Mouse (Mus musculus): ENCODE results near the gene Serping1. TPM values are rescaled to one million over a fixed set of nuclear protein-coding genes. Genes with fewer than 3 reads are reported as not detected.

Serping1 gene
- polyA plus RNA-seq, 1 experiment: 135 TPM

DNA sequence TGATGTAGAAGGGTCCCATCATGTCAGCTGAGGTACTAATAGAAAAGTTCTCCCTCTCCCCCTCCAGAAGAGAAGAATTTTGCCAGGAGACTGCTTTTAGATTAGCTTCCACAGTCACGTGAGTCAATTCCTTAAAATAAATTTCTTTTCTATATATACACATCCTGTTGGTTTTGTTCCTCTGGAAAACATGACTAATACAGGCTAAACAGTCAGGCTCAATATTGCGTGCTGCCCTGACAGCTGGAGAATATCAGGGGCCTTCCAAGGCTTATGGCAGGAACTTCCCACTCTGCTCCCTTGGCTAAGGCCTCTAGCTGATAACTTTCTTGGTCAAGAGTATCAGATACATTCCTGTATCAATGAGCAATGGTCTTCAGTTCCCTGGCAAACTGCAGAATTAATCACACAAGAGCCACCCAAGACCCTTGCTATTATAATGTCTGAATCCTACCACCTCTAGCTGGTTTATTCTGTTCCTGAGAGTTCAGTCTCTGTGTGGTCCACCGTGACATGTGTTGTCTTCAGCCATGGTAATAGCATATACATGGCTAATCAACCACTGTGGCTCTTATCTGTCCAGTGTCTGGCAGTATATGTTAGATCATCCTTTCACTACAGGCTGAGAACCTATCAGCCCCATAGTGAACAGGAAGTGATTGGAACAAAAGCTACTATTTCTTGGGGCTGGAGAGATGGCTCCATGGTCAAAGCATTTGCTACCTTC, 8.8 kb upstream of the Serping1 start:
- Histone ChIP-seq H3K27me3 (ENCODE audit: control insufficient read depth, insufficient read depth, low read length) (no peaks in the 10 kb centered on the region), H3K36me3 (ENCODE audit: control insufficient read depth, insufficient read depth, low read length) (no peaks in the 10 kb centered on the region), H3K4me3 (ENCODE audit: extremely low read depth, insufficient read depth, insufficient read length) (no peak overlapping the region), H3K27ac (ENCODE audit: insufficient read depth, low read length) (no peak overlapping the region), H3K4me1 (ENCODE audit: control insufficient read depth, insufficient read depth, insufficient read length) (no peaks in the 10 kb centered on the region)
- no peak for DNase-seq (ENCODE audit: low read depth in 1 of 2, low spot score in 2 of 2)
- 72% methylated on average over 3 of the region's 3 CpGs for WGBS
- TF ChIP-seq CTCF (IDR thresholded peaks at IDR 0.05; ENCODE audit: extremely low read depth, insufficient read depth, insufficient read length, insufficient replicate concordance) (no peak), POLR2A (IDR thresholded peaks at IDR 0.05; ENCODE audit: low read depth, low read length) (no peak)

DNA sequence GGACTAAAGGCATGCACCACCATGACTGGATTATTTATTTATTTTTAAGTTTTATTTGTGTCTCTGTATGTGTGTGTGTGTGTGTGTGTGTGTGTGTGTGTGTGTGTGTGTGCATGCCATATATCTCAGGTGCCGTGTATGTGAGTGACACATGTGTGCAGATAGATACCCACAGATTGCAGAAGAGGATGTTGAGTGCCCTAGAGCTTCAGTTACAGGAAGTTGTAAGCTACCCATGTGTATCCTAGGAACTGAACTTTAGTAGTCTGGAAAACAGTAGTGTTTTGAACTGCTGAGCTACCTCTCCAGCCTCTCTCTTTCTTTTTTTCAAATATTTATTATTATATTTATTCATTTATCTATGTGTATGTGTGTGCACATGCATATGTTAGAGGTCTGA, 8.1 kb upstream of the Serping1 start:
- Histone ChIP-seq H3K27me3 (ENCODE audit: control insufficient read depth, insufficient read depth, low read length) (no peaks in the 10 kb centered on the region), H3K4me1 (ENCODE audit: control insufficient read depth, insufficient read depth, insufficient read length) (no peaks in the 10 kb centered on the region), H3K4me3 (ENCODE audit: extremely low read depth, insufficient read depth, insufficient read length) (no peak overlapping the region), H3K36me3 (ENCODE audit: control insufficient read depth, insufficient read depth, low read length) (no peaks in the 10 kb centered on the region), H3K27ac (ENCODE audit: insufficient read depth, low read length) (no peak overlapping the region)
- TF ChIP-seq POLR2A (IDR thresholded peaks at IDR 0.05; ENCODE audit: low read depth, low read length): no peak
- no peak for TF ChIP-seq CTCF (IDR thresholded peaks at IDR 0.05; ENCODE audit: extremely low read depth, insufficient read depth, insufficient read length, insufficient replicate concordance)
- no peak for DNase-seq (ENCODE audit: low read depth in 1 of 2, low spot score in 2 of 2)
- WGBS: 5% methylated on average over 1 of the region's 1 CpGs

DNA sequence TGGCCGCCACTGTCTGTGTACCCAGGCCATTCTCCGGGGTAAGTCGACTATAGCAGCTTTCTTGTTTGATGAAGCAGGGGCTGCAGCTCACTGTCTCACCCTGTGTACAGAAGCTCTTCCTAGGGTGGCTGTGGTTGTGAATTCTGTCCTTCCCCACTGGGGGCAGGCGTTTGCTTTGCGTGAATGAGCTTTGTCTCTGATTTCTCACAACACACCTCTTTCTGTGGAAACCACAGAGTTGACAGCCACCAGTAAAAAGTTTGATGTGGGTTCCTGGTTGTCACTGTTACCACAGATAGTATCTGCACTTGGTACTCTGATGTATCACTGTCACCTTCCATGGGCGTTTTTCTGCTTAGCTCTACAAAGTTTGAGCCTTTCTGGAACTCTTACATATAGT, 4.0 kb upstream of the Serping1 start:
- 25% methylated on average over 6 of the region's 6 CpGs for WGBS
- TF ChIP-seq POLR2A (IDR thresholded peaks at IDR 0.05; ENCODE audit: low read depth, low read length) (no peak), CTCF (IDR thresholded peaks at IDR 0.05; ENCODE audit: extremely low read depth, insufficient read depth, insufficient read length, insufficient replicate concordance) (peak; percentile 6; the same call in 1 of the 2 replicates)
- DNase-seq (ENCODE audit: low read depth in 1 of 2, low spot score in 2 of 2): peak; percentile 11 to 57

DNA sequence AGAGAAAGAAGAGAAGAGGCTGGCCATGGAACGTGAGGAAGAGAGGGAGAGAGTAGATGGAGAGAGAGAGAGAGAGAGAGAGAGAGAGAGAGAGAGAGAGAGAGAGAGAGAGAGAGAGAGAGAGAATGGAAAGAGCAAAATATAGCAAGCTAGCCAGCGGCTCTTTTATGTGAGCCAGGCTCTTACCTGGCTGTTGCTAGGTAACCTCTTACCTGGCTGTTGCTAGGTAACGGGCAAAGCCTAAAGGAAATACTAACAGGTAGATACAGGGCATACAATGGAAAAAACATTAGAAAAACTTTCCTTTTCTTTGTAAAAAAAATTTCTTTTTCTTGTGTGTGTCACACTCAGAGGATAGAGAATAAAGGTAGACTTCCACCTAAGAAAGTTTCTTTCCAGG, 2.5 kb upstream of the Serping1 start:
- no peak for DNase-seq (ENCODE audit: low read depth in 1 of 2, low spot score in 2 of 2)

More for the DNA sequence above, 4.0 kb upstream of the Serping1 start:
- Histone ChIP-seq H3K4me1 (ENCODE audit: control insufficient read depth, insufficient read depth, insufficient read length) (no peaks in the 10 kb centered on the region), H3K27me3 (ENCODE audit: control insufficient read depth, insufficient read depth, low read length) (no peaks in the 10 kb centered on the region), H3K4me3 (ENCODE audit: extremely low read depth, insufficient read depth, insufficient read length) (no peak overlapping the region), H3K36me3 (ENCODE audit: control insufficient read depth, insufficient read depth, low read length) (no peaks in the 10 kb centered on the region), H3K27ac (ENCODE audit: insufficient read depth, low read length) (no peak overlapping the region)

DNA sequence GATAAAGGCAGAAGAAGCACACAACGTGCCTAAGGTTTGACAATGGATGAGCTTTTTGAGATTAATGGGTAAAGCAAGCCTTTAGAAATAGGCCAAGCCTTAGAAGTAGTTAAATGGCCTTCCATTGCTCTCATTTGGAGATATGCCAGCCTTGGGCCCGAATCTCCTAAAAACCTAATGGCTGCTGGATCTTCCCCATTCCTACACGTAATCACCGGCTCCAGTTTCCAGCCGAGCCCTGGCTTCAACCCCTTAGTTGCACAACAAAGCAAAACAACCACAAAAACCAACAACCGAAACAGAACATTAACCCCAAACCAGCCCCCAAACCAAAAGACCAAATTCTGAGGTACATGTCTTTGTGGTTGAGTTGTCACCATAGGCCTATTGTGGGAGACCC, 421 bp upstream of the Serping1 start:
- no peak overlapping the region for H3K27ac ChIP-seq (ENCODE audit: insufficient read depth, low read length)
- WGBS: 80% methylated on average over 6 of the region's 6 CpGs

More for the DNA sequence above, 2.5 kb upstream of the Serping1 start:
- Histone ChIP-seq H3K4me1 (ENCODE audit: control insufficient read depth, insufficient read depth, insufficient read length) (no peaks in the 10 kb centered on the region), H3K4me3 (ENCODE audit: extremely low read depth, insufficient read depth, insufficient read length) (no peak overlapping the region), H3K36me3 (ENCODE audit: control insufficient read depth, insufficient read depth, low read length) (no peaks in the 10 kb centered on the region), H3K27ac (ENCODE audit: insufficient read depth, low read length) (no peak overlapping the region), H3K27me3 (ENCODE audit: control insufficient read depth, insufficient read depth, low read length) (no peaks in the 10 kb centered on the region)
- WGBS: 83% methylated on average over 3 of the region's 3 CpGs
- TF ChIP-seq POLR2A (IDR thresholded peaks at IDR 0.05; ENCODE audit: low read depth, low read length) (no peak), CTCF (IDR thresholded peaks at IDR 0.05; ENCODE audit: extremely low read depth, insufficient read depth, insufficient read length, insufficient replicate concordance) (no peak)

GRCm38 (mm10) chr2:84774751-84775150, 493 bp downstream of the Serping1 start:
- Histone ChIP-seq H3K4me1 (ENCODE audit: control insufficient read depth, insufficient read depth, insufficient read length) (no peaks in the 10 kb centered on the region), H3K27me3 (ENCODE audit: control insufficient read depth, insufficient read depth, low read length) (no peaks in the 10 kb centered on the region), H3K4me3 (ENCODE audit: extremely low read depth, insufficient read depth, insufficient read length) (no peak overlapping the region), H3K36me3 (ENCODE audit: control insufficient read depth, insufficient read depth, low read length) (no peaks in the 10 kb centered on the region), H3K27ac (ENCODE audit: insufficient read depth, low read length) (no peak overlapping the region)
- DNase-seq (ENCODE audit: low read depth in 1 of 2, low spot score in 2 of 2): peak in 1 of 2 experiments; percentile 5
- WGBS: 72% methylated on average over 14 of the region's 15 CpGs
- no peak for TF ChIP-seq CTCF (IDR thresholded peaks at IDR 0.05; ENCODE audit: extremely low read depth, insufficient read depth, insufficient read length, insufficient replicate concordance)
- no peak for TF ChIP-seq POLR2A (IDR thresholded peaks at IDR 0.05; ENCODE audit: low read depth, low read length)

More for the DNA sequence above, 421 bp upstream of the Serping1 start:
- H3K27me3 ChIP-seq (ENCODE audit: control insufficient read depth, insufficient read depth, low read length): no peaks in the 10 kb centered on the region
- no peaks in the 10 kb centered on the region for H3K4me1 ChIP-seq (ENCODE audit: control insufficient read depth, insufficient read depth, insufficient read length)
- no peaks in the 10 kb centered on the region for H3K36me3 ChIP-seq (ENCODE audit: control insufficient read depth, insufficient read depth, low read length)
- TF ChIP-seq POLR2A (IDR thresholded peaks at IDR 0.05; ENCODE audit: low read depth, low read length): no peak
- no peak for TF ChIP-seq CTCF (IDR thresholded peaks at IDR 0.05; ENCODE audit: extremely low read depth, insufficient read depth, insufficient read length, insufficient replicate concordance)
- H3K4me3 ChIP-seq (ENCODE audit: extremely low read depth, insufficient read depth, insufficient read length): no peak overlapping the region
- no peak for DNase-seq (ENCODE audit: low read depth in 1 of 2, low spot score in 2 of 2)

DNA sequence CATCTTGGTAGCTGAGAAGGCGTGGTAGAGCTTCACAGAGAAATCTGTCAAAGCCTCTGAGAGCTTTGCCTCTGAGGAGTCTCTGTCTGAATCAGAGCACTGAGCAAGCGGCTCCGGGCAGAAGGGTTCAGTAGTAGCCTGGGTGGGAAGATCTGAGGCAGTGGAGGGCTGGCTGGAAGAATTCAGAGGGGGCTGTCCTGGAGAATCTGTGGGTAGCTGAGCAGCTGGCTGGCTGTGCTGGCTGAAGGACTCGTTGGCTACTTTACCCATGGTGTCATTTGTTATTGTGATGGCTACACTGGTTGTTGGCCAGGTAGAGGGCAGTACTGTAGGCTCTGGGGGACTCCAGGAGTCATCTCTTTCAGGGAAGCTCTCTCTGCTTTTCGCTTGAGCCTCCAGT, 2.0 kb downstream of the Serping1 start:
- no peak for DNase-seq (ENCODE audit: low read depth in 1 of 2, low spot score in 2 of 2)
- Histone ChIP-seq H3K27me3 (ENCODE audit: control insufficient read depth, insufficient read depth, low read length) (no peaks in the 10 kb centered on the region), H3K4me1 (ENCODE audit: control insufficient read depth, insufficient read depth, insufficient read length) (no peaks in the 10 kb centered on the region), H3K36me3 (ENCODE audit: control insufficient read depth, insufficient read depth, low read length) (no peaks in the 10 kb centered on the region), H3K4me3 (ENCODE audit: extremely low read depth, insufficient read depth, insufficient read length) (no peak overlapping the region), H3K27ac (ENCODE audit: insufficient read depth, low read length) (no peak overlapping the region)
- WGBS: 96% methylated on average over 5 of the region's 5 CpGs
- TF ChIP-seq POLR2A (IDR thresholded peaks at IDR 0.05; ENCODE audit: low read depth, low read length) (no peak), CTCF (IDR thresholded peaks at IDR 0.05; ENCODE audit: extremely low read depth, insufficient read depth, insufficient read length, insufficient replicate concordance) (no peak)
